Mouse (Mus musculus) testis, adult 2 months (tissue): ENCODE results near the gene Spats2l.

ENCODE experiments used
- CTCF ChIP-seq: fragments of 200-500 bp; IDR thresholded peaks from 2 replicates; pipeline ENCODE4 v1.5.1; 2012; ENCODE audit warnings: low read depth, mild to moderate bottlenecking, inconsistent platforms, low read length, moderate library complexity; ENCODE audit not compliant: control insufficient read depth, insufficient read depth, insufficient replicate concordance
- POLR2A ChIP-seq: fragments of 200-500 bp; IDR thresholded peaks from 2 replicates; pipeline ENCODE4 v1.6.1; 2012; ENCODE audit warnings: low read depth, mild to moderate bottlenecking, inconsistent platforms, low read length, moderate library complexity; ENCODE audit not compliant: control insufficient read depth

DNA sequence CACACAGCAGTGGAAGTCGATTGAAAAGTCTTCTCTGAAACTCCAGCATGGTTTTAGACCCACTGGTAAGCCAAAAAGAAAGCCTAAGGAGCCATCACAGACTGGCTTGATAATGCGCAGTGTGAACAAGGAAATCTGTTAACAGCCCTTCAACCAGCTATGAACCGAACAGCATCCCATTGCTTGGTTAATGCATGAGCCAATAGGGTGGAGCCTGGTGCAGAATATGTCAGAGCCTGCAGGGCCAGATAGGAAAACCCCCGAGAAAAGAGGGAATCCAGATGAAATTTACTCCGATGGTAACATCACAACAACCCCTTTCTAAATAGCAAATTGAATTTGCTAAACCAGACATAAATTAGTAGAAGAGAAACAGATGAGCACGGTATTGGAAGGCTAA lies 101.1 kb downstream of the Spats2l start:
- no peak for TF ChIP-seq POLR2A
- TF ChIP-seq CTCF: no peak
